Mouse (Mus musculus) testis, postnatal 10 days (tissue): ENCODE data around the gene Syt13.

ENCODE experiments used
- DNase-seq: peaks from one replicate; pipeline ENCODE4 v3.0.0; 2021; ENCODE audit warnings: low spot score

Syt13 gene

DNA sequence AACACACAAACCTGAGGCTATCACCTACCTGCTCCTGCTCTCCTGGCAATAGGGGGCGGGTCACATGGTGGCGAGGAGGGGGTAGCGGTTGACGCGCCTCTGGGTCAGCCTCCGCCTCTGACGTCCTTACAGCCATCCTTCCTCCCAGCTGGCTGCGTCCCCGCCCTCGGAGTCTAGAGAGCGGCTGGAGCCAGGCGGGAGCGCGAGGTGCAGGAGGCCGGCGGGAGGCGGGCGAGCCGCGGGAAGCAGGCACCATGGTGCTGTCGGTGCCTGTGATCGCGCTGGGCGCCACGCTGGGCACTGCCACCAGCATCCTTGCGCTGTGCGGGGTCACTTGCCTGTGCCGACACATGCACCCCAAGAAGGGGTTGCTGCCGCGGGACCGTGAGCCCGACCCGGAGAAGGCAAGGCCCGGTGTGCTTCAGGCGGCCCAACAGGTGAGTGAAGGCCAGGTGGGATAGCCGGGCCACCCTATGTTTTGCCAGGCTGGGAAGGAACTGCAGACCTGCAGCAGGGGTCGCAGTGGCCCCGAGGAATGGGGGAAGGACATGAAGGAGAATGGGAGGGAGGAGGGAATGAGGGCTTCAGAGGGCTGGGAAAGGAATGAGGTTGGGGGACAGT, at the start of gene Syt13:
Gene Syt13 (plus strand): TSS at position 166 of the 621 bp plus-strand sequence.
- DNase-seq, result peak; percentile 78

DNA sequence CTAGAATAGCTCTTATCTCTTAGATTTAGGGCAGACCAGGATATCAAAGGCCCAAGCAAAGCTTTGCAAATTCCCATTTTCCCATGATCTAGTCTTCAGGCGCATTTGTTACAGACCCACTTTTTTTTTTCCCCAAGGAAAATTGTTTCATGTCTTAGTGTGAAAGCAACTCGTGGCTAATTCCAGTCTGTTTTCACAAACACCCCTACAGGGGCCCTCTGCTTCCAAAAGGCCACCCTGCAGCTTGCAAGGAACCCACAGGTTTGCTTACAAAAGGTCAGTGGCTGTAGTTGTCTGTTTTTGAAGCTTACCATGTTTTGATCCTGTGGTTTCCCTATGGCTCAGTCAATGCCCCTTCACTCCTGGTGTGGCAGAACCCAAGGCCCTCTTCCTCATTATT, 48.3 kb upstream of the Syt13 start:
- no peak for DNase-seq

DNA sequence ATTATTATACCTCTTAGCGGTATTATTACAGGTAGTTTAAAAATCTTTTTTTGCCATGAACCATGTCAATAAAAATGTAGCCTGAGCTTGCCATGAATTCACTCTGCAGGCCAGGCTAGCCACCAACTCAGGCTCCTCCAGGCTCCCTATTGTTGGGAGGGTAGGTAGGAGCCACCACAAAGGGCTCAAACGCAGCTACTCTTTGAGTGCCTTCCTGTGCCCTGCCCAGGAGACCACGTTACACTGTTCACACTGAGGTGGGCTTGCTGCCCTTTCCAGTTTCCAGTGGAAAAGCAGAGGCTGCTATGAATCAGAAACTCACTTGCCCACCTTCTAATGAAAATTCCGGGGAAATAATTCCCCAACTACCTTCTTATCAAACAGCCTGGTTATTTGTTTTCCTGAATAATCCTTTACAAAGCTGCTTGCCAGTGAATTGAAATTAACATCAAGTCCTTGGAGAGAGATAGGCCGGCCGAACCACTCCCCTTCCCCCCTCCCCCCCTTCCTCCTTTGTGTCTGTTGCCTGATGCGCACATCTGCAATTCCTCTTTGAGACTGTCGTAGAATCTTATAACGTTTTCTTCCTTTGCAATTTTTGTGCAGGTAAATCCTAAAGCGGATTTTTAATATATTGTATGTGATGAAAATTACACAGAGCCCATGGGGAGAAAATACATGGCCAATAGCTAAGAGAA, 44.6 kb upstream of the Syt13 start:
- no peak for DNase-seq

DNA sequence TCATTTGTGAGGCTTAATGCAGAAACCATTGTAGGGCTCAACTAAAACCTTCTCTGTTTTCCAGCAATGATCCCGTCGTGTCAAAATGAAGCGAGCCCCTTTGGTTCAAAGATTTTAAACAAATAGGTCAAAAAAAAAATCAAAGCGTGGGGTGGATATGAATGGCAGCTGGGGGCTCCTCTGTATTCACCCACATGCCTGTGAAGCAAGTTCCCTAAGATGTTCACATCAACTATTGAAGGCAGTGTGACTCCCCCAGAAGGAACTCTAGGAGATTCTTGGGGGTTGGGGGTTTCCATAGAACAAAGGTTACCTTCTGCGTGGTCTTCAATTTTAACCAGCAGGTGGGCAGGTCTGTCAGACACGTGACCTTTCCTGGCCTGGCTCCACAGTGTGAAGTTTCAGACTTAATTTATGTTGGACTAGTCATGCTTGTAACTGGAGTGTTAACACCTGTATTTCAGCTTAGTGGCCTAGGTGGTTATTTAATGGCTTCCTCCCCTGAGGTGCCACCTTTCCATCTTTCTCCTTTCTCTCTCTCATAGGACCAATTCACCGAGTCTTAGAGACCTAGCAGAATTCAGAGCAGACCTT, 43.7 kb upstream of the Syt13 start:
- no peak for DNase-seq

DNA sequence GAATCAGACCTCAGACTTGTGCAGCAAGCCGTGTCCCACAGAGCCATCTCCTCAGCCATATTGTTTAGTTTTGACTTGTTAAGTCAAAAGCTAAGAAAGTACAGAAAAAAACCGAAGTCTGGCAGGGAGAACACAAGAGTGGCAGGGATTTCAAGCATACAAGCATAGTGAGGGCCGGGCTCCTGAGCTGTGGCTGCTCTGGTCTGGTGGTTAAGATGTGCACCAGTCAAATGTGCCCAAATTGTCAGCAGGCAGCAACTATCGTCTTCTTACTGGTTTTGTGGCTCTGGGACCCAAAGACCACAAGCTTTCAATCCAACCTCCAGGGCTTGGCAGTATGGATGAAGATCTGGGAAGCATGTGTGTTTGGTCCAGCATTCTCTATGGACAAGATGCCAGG, 42.2 kb upstream of the Syt13 start:
- no peak for DNase-seq

DNA sequence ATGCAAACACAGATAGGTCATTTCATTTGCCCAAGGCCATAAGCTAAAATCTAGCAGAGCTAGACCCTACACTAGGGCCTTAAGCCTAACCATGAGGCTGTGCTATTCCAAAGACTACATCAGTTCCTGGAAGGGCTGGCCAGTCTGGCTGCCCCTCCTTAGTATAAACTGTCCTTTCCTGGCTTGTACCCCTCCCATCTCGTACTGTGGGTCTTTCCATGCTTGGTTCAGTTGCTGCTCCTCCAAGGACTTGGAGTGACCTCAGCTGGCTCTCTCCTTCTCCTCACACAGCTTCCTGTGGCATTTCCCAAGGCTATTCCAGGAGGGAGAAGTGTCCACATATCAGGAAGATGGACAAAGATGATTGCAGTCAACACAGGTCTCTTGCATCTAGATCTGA, 40.3 kb upstream of the Syt13 start:
- DNase-seq, result no peak

DNA sequence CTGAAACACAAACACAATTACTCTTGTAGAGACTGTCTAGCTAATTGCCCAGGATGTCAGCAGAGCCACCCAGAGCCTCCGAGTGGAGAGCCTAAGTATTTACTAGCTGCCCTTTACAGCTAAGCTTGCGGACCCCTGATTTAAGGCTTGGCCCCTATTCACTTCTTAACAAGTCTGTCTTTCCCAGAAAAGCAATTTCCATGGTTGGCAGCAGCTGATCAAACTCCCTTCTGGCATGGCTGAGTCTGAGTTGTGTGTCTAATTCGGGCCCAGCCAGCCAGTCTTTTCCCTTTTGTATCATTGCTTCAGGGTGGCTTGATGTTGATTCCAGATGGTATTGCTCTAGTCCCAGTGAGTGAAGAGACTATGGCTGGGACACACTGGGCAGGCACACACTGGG, 37.4 kb upstream of the Syt13 start:
- DNase-seq, result no peak

DNA sequence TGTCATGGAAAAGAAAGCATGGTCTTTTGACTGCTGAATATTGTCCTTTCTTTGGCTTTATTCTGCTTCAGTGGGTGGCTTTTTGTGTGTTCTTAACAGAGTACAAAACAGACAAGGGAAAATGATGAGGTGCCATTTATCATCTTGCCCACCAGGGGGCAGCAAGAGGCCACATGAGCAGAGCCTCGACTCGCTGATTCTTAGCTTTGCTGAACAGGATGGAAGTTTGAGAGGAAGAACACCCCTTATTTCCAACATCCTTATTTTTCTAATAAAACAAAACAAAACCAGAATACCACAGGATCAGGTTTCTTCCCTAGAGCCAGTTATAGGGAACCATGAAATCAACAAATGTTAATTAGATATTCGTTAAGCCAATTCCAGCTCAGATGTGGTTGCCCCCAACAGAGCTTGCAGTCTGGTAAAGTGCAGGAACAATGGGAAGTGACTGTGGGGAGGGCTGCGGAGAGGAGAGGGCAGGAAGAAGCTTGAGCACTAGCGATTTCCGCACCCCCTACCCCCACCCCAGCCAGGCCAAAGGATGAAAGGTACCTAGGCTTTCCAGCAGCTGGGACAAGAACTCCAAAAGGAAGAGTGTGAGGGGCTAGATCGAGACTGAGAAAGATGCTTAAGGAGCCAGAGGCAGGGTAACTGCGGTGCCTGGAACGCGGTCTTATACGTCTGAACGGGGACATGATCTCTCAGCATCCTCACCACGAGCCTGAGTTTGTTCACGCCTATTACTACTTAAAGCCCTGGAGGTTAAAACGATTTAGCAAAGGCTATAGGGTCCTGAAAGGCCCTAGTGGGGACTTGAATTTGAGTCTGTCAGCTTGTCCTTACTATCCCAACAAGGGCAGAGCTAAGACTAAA, 31.6 kb upstream of the Syt13 start:
- peak; percentile 79 for DNase-seq

DNA sequence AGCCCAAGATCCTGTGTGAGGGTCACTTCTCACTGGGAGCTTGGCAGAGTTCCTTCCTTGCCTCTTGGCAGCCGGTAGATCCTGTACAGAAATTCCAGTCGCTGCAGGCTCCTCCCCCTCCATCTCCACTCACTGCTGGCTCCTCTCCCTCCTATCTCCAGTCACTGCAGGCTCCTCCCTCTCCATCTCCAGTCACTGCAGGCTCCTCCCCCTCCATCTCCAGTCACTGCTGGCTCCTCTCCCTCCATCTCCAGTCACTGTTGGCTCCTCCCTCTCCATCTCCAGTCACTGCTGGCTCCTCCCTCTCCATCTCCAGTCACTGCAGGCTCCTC, 31.0 kb upstream of the Syt13 start:
- DNase-seq, result no peak

DNA sequence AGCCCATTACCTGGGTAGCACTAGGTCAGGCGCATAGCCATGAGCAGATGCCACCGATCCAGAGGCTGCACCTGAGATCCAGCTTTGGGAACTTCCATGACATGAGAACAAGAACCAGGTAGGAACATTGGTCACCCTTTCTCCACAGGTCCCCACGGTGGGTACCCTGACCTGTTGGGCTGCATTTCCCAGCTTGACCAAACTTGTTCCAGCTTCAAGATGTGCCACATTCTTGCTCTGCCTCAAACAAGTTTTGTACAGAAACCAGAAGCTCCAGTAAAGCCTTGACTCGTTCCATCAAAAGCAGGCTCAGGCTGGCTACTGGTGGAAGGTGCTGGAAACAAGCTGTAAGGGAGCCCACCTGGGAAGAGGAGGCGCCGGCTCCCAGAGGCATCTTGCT, 29.9 kb upstream of the Syt13 start:
- DNase-seq, result no peak

DNA sequence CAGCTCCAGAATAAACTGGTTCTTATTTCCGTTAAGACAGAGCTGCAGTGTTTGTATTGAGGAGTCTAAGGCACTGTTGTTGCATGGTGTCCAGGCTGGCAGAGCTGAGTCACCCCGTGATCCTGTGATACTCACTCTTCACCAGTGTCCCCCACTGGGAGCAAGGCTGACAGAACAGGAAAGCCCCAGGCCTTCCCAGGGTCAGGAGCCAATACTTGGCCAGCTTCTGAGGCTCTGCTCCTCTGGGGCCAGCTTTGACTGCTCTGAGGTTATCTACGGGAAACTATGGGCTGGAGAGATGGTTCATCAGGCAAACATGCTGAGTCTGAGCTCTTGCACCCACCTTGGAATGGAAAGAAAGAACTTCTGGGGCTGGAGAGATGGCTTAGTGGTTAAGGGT, 28.0 kb upstream of the Syt13 start:
- DNase-seq, result no peak

DNA sequence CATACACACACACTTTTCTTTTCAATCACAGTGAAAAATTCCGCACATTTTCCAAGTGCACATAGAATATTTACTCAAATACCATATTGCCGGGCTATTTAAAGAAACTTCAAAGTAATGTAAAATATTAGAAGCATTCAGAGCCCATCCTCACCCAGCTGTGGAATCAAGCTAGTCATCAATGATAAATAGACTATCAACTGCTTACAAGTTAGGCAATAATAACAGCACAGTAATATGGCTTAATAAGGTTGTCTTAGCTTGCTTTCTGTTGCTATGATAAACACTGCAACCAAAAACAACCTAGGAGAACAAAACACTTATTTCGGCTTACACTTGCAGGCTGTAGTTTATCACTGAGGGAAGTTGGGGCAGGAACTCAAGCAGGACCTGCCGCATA, 22.4 kb upstream of the Syt13 start:
- no peak for DNase-seq

DNA sequence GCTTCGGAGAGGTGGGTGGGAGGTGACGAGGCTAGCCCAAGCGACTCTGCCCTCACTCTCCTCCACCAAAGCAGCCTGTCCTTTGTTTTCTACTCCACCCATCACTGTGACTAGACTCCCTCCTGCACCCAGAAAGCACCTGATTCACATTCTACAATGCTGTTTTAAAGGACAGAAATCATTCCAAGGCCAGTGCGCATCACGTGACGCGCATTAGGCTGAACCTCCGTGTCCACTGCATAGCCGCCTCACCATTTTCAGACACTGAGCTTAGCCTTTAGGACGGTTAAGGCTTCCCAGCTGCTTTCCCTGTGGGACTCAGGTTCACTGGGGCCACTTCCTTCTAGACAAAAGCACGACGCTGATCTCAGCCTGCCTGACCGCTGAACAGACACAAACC, 11.2 kb upstream of the Syt13 start:
- DNase-seq, result no peak

DNA sequence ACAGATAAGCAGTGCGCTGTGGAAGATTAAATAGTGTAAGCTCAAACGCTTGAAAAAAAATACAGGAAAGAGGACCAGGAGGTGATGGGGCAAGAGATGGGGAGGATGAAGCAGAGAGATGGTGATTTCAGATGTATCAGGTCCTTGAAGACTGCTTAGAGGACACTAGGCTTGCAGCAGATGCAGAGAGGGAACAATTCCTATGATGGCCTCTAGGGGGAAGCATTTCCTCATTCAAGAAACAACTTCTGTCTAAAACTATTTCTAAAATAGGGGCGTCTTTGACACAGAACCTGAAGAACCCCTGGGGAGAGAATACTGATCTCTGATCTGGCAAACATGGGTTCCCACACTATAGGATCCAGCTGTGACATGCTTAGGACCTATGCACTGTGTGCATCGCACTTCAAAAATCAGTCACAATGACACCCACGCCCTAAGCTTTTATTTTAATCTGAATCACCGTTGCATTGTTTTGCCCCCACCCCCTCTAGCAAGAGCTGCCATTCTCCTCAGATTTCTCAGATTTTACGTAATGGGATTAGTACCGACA, 10.5 kb upstream of the Syt13 start:
- no peak for DNase-seq

DNA sequence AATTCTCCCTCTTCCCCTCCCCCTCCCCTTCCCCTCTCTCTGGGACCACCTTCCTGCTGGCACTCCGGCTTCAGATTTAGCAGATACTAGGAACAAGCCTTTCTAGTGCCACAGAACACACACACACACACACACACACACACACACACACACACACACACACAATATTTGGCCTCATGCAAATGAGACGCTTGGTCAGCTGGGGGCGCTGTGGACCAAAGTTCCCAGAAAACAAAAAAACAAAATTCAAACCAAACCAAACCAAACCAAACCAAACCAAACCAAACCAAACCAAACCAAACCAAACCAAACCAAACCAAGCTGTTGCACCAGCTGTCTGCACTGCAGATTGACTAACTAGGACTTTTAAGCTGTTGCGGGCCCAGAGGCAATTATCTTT, 4.5 kb upstream of the Syt13 start:
- DNase-seq, result peak; percentile 72

DNA sequence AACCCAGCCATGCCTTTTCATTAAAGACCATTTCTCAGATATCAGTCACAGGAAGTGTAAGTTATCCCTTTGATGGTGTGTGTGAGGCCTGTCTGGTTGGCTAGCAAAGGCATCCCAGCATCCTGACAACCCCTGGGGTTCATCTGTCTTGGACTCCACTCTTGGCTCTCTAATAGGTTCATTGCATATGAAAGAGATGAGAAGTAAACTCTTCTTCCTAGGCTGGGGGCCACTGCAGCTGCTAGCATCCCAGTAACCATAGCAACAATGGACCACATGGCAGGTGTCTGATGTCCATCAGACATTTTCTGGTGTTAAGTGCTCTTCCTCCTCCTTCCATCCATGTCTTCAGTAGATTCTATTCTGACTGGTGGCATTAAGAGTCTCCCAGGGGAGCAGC, 2.6 kb upstream of the Syt13 start:
- no peak for DNase-seq

DNA sequence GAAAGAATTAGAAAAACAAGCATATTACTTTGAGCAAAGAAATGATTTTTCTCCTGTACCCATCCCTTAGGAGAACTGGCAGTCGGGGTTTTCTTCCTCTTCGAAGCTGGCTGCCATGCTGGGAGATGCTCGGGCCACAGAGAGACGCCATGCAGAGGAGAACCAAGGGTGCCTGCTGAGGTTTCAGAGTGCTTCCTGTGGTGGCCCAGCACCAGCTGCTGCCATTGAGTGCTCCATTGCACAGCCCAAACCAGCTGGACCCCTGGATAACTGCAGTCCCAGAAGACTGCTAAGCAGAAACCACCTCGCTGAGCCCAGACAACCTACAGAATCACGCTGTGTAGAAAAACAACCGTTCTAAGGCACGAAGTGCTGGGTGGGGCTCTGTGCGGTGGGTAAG, 1.6 kb upstream of the Syt13 start:
- DNase-seq, result no peak

DNA sequence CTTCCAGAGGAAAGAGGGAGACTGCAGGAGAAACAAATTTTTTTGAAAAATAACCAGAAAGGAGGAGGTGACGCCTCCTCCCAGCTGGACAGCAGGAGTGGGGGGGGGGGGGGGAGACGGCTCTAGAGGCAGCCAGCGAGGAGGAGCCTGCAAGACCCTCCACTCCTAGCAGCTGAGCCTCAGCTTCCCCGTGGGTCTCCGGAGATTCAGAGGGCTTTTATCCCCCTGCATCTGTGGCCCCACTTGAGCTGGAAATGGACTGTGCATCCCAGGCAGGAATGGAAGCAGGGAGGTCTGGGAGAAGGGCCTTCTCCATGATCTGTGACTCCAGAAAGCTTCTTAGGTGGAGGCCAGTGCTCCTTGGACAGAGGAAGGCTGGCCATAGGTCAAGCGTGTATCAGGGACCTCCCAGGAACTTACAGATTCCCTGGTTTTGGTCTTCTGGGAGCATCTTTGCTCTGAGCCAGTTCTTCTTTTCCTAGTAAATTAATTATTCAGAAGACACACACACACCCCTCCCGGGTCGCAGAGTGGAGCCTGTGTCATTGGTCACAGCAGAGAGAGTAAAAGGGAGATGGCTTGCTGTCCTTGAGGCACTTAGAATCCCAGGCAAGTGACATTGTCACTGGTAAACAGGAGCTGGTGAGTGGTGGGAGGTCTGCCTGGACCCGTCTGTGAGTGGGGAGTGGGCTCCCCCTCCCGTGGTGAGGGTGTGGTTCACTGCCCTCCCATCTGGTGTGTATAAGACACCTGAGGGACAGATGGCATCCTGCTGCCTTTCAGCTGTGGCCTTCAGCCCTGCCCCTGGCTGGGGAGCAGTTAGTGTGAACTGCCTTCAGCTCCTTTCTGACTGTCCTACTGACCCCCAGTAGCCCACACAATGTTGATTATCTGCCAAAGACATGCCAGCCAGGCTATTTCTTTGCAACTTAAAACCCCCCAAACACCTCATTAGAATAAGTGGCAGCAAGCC, 1.0 kb downstream of the Syt13 start:
- DNase-seq, result no peak

DNA sequence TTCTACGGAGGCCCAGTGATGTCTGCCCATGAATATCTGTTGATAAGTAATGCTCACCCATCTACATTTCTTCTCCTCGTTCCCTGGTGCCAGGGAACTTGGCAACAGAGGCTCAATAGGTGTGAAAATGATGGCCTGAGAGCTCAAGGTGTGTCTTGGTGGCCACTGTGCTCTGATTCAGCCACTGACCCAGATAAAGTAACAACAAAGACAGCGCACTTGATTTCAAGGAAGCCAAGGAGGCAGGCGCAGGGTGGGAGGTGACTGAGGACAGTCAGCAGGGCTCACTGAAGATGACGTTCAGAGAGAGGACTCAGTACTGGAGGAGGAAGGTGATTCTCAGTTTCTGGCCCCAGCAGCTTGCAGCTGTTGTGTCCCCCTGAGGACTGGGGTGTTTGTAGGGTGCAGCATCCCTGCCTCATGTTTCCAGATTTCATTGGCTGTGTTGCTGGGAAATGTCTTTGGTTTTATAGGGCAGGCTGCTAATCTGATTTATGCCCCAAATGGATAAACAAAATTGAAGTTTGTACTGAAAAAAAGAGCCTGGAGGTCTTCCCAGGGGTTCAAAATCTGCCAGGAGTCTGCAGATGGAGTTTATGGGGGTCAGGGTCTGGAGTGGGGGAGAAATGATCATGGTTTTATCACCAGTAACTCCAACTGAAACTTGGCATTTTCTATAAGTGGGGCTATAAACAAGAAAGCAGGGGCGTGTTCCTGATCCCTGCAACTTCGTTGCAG, 2.7 kb downstream of the Syt13 start:
- no peak for DNase-seq

DNA sequence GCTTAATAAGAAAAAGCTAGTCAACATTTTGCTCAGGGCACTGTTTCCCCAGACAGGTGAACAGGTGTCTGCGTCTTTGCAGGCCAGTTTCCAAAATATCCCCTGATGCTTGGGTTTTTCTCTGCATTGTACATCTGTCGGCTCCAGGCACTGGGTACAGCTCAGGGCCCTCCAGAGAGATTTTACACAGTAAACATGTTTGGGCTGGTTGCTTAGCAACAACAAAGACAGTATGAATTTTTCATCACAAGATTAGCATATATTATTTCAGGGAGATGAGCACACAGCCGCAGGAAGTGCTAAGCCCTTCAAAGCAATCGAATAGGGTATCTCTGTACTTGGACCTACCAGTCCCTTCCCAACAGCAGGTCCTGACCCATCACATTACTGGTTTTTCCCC, 5.8 kb downstream of the Syt13 start:
- DNase-seq, result no peak
